Mouse (Mus musculus): Measurements from ENCODE around the gene Wfdc9. TPM values are rescaled to one million over a fixed set of nuclear protein-coding genes. Genes with fewer than 3 reads are reported as not detected.

The Wfdc9 gene
- polyA plus RNA-seq, 1 experiment, result not detected

DNA sequence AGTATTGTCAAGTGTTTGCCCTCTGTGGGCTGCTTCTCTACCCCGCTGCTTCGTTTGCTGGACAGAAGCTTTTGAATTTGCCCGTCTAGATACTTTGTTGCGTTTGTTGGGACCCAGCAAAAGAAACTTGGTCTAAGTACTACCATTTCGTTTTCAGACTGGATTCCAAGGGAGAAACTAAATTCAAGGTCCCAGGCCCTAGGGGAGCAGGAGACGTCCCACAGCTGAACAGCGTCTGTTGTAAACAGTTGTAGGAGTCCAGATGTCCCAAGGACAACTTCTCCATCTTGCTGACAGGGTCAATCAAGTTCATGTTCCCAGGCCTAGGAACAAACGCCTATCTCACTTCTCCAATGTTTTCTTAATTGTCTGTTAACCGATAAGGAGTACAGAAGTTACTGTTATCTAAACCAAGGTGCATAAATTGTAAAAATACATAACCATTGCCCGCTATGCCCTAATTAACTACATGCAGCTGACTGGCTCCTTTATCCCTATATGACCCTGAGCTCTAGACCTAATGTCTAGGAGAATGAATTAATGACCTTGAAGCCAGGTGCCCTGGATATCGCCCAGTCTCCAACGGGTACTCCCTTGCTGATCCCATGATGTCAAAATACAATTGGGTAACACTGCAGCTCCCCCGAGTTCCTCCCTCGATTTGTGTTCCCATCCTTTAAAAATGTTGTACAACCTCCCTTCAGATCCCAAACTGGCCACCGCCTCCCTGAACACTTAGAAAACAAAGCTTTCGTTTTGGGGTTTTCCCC, 20.7 kb upstream of the Wfdc9 start:
- Histone ChIP-seq H3K4me1 (ENCODE audit: control insufficient read depth, insufficient read depth, low read length) (no peaks in the 10 kb centered on the region), H3K4me3 (ENCODE audit: insufficient read depth, low read length) (no peak overlapping the region), H3K27ac (ENCODE audit: insufficient read depth, low read length) (no peak overlapping the region)
- TF ChIP-seq CTCF (IDR thresholded peaks at IDR 0.05; ENCODE audit: extremely low read depth, insufficient read depth, low read length), result no peak
- TF ChIP-seq POLR2A (IDR thresholded peaks at IDR 0.05; ENCODE audit: extremely low read depth, insufficient read depth, low read length), result no peak

DNA sequence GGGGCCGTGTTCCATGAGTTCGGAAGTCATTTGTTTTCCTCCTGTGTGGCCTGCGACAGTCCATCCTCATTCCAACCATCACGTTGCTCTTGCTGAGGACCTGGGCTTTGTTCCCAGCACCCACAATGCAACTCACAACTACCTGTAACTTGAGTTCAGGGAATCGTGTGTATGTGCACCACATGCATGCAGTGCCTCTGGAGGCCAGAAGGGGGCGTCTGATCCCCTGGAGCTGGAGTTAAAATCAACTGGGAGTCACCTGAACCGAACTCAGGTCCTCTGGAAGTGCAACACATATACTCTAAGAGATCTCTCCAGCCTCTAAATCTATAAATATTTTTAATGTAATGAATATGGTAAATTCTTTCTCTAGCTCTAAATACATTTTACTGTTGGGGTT, 19.7 kb upstream of the Wfdc9 start:
- Histone ChIP-seq H3K27ac (ENCODE audit: insufficient read depth, low read length) (no peak overlapping the region), H3K4me1 (ENCODE audit: control insufficient read depth, insufficient read depth, low read length) (no peaks in the 10 kb centered on the region), H3K4me3 (ENCODE audit: insufficient read depth, low read length) (no peak overlapping the region)
- TF ChIP-seq POLR2A (IDR thresholded peaks at IDR 0.05; ENCODE audit: extremely low read depth, insufficient read depth, low read length) (no peak), CTCF (IDR thresholded peaks at IDR 0.05; ENCODE audit: extremely low read depth, insufficient read depth, low read length) (no peak)

DNA sequence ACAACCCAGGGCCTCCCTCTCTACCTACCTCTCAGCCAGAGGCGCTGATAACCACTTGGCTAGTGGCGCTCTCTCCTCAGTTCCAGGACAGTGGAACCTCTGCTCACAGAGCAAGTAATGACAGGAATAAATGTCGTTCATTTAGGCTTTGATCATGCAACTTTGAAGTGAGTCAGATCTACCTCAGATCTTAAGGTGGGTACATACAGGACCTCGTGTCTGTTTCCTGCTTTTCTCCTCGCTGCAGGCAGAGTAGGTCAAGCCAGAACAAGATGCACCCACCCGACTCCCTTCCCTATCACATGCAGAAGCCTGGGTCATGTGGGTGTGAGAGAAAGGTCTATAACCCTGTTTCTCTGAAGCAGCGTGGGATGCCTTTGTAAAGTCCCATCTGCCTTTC, 17.6 kb upstream of the Wfdc9 start, which contains the start of gene Wfdc11:
TSS of gene Wfdc11 (minus strand) at position 101 of the 400 bp plus-strand sequence.
- no peak within 1 kb of the TSS for H3K4me3 ChIP-seq (ENCODE audit: insufficient read depth, low read length)
- H3K27ac ChIP-seq (ENCODE audit: insufficient read depth, low read length), result no peak within 1 kb of the TSS
- H3K4me1 ChIP-seq (ENCODE audit: control insufficient read depth, insufficient read depth, low read length), result no peaks in the 10 kb centered on the region
- no peak for TF ChIP-seq POLR2A (IDR thresholded peaks at IDR 0.05; ENCODE audit: extremely low read depth, insufficient read depth, low read length)
- TF ChIP-seq CTCF (IDR thresholded peaks at IDR 0.05; ENCODE audit: extremely low read depth, insufficient read depth, low read length), result no peak

DNA sequence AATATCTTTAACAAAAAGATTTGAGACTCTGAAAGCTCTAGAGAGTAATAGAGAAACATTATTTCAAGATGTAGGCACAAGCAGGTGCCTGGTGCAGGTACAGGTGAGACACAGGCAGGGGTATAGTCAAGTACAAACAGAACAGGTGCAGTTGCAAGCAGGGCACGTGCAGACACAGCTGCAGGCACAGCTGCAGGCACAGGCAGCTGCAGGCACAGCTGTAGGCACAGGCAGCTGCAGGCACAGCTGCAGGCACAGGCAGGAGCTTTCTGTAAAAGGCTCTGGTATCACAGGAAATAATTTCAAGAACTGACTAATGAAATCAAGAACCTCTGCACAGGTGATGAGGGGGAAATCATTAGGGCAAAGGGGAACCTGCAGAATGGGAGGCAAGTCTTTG, 14.6 kb upstream of the Wfdc9 start:
- no peak overlapping the region for H3K4me3 ChIP-seq (ENCODE audit: insufficient read depth, low read length)
- TF ChIP-seq POLR2A (IDR thresholded peaks at IDR 0.05; ENCODE audit: extremely low read depth, insufficient read depth, low read length) (no peak), CTCF (IDR thresholded peaks at IDR 0.05; ENCODE audit: extremely low read depth, insufficient read depth, low read length) (no peak)
- no peak overlapping the region for H3K27ac ChIP-seq (ENCODE audit: insufficient read depth, low read length)
- H3K4me1 ChIP-seq (ENCODE audit: control insufficient read depth, insufficient read depth, low read length), result no peaks in the 10 kb centered on the region

DNA sequence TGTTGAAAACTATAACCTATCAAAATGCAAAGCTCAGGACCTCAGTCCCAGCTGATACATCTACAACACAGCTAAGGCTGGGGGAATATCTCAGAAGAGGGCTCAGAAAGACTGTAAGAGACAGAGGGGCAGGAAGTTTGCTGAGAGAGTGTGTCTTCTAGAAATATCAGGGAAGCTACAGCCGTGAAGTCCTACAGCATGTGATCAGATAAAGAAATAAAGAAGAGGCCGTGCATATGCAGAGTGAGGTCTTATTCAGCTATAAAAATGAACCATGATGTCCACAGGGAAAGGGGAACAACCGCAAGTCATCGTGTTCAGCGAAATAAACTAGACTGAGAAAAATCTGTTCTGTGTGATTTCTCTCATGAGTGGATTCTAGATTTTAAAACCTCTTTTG, 13.9 kb upstream of the Wfdc9 start:
- no peak for TF ChIP-seq CTCF (IDR thresholded peaks at IDR 0.05; ENCODE audit: extremely low read depth, insufficient read depth, low read length)
- no peak for TF ChIP-seq POLR2A (IDR thresholded peaks at IDR 0.05; ENCODE audit: extremely low read depth, insufficient read depth, low read length)
- no peak overlapping the region for H3K27ac ChIP-seq (ENCODE audit: insufficient read depth, low read length)
- no peak overlapping the region for H3K4me3 ChIP-seq (ENCODE audit: insufficient read depth, low read length)
- no peaks in the 10 kb centered on the region for H3K4me1 ChIP-seq (ENCODE audit: control insufficient read depth, insufficient read depth, low read length)

DNA sequence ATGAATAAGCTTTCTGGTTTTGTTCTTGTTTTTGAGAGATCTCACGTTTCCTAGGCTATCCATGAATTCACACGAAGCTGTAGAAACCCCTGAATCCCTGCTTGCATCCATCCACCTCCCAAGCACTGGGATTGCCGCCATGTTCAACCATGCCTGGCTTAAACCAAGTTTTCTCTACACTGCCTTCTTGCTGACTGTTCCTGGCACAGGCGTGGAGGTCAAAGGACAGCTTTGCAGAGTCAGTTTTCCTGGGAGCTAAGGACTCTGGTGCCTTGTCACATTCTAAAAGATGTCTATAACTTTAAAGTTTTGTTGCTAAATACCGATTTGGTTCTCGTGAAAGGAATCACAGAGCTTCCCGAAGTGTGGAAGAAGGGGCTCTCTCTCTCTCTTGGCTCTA, 8.5 kb upstream of the Wfdc9 start:
- TF ChIP-seq CTCF (IDR thresholded peaks at IDR 0.05; ENCODE audit: extremely low read depth, insufficient read depth, low read length), result no peak
- no peak for TF ChIP-seq POLR2A (IDR thresholded peaks at IDR 0.05; ENCODE audit: extremely low read depth, insufficient read depth, low read length)
- H3K4me3 ChIP-seq (ENCODE audit: insufficient read depth, low read length), result no peak overlapping the region
- H3K4me1 ChIP-seq (ENCODE audit: control insufficient read depth, insufficient read depth, low read length), result no peaks in the 10 kb centered on the region
- no peak overlapping the region for H3K27ac ChIP-seq (ENCODE audit: insufficient read depth, low read length)

DNA sequence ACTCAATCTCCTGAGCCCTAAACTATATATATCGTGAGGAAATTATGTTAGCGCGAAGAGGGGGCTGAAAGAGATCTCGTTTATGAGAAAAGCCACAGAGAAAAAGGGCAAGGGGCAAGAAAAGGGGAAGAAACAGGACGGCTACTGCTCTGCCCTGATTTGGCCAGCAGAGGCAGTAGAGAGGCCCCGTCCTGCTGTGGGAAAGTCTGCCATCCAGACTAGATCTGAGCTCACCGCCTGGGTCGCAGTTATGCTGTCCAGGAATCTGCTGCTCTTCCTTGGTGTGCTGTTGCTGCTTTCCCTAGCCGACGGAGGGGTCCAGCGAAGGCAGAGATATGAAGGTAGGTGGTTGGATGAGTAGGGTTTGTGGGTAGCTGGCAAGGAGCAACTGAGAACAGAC, 525 bp downstream of the Wfdc9 start, which contains the start of gene Wfdc10:
TSS of gene Wfdc10 (plus strand) at position 189 of the 400 bp plus-strand sequence.
- H3K27ac ChIP-seq (ENCODE audit: insufficient read depth, low read length), result no peak within 1 kb of the TSS
- H3K4me3 ChIP-seq (ENCODE audit: insufficient read depth, low read length), result no peak within 1 kb of the TSS
- TF ChIP-seq POLR2A (IDR thresholded peaks at IDR 0.05; ENCODE audit: extremely low read depth, insufficient read depth, low read length) (no peak), CTCF (IDR thresholded peaks at IDR 0.05; ENCODE audit: extremely low read depth, insufficient read depth, low read length) (peak; percentile 54)
- H3K4me1 ChIP-seq (ENCODE audit: control insufficient read depth, insufficient read depth, low read length), result no peaks in the 10 kb centered on the region

DNA sequence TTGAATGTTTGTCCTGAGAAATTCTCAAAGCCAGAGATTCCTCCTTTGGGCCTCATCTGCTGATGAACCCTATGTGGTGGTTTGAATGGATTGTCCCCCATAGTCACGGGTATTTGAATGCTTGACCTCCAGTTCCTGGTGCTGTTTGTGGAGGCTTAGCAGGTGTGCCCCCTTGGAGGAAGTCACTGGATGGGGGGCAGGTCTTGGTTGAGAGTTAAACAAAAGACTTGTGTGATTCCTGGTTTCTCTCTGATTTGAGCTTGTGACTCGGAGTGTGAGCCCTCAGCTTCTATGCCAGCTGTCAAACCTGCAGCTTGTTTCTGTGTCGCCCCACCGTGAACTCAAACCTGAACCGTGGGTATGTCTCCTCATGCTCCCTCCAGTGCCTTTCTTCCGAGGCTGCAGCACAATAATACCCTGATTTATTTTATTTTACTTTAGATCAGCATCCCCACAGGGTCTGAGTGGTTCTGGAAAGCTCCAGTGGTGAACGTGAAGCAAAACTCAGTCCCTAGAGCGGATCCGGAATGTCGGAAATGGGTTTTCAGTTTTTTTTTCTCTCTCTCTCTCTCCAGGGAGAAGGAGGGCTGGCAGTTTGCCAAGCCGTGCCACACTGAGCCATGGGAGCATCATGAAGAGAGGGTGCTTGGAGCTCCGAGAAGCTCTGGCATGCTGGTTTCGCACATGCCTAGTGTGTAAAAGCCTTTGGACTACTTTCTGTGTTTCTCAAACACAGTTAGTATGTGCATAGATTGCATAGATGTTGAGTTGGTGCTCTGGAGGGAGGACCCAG, 14.3 kb downstream of the Wfdc9 start:
- TF ChIP-seq POLR2A (IDR thresholded peaks at IDR 0.05; ENCODE audit: extremely low read depth, insufficient read depth, low read length) (no peak), CTCF (IDR thresholded peaks at IDR 0.05; ENCODE audit: extremely low read depth, insufficient read depth, low read length) (no peak)
- no peak overlapping the region for H3K4me3 ChIP-seq (ENCODE audit: insufficient read depth, low read length)
- H3K4me1 ChIP-seq (ENCODE audit: control insufficient read depth, insufficient read depth, low read length), result no peaks in the 10 kb centered on the region
- H3K27ac ChIP-seq (ENCODE audit: insufficient read depth, low read length), result no peak overlapping the region

DNA sequence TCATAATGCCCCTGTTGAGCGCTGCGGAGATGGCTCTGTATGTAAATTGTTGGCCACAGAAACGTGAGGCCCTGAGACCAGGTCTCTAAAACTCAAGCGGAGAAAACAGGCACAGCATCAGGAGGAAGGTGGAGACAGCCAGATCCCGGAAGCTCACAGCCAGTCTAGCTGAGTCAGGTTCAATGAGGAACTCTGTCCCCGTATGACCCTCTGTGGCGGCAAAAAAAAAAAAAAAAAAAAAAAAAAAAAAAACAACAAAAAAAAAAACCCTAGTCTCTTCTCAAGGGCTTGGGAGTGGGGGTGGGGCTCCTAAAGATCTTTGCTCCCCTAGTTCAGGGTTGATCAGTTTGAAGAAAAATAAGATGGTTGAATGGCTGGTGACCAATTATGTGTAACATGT, 15.3 kb downstream of the Wfdc9 start:
- Histone ChIP-seq H3K4me1 (ENCODE audit: control insufficient read depth, insufficient read depth, low read length) (no peaks in the 10 kb centered on the region), H3K27ac (ENCODE audit: insufficient read depth, low read length) (no peak overlapping the region), H3K4me3 (ENCODE audit: insufficient read depth, low read length) (no peak overlapping the region)
- TF ChIP-seq CTCF (IDR thresholded peaks at IDR 0.05; ENCODE audit: extremely low read depth, insufficient read depth, low read length) (no peak), POLR2A (IDR thresholded peaks at IDR 0.05; ENCODE audit: extremely low read depth, insufficient read depth, low read length) (no peak)
